Mouse (Mus musculus) G1E-ER4 (cell line): ENCODE results near the gene Rag2. TPM values are rescaled to one million over a fixed set of nuclear protein-coding genes. Genes with fewer than 3 reads are reported as not detected.

Experiments
- GATA1 ChIP-seq: IDR thresholded peaks from one replicate; pipeline ENCODE4 v1.8.0; 2012; ENCODE audit warnings: low read length, inconsistent platforms
- polyA plus RNA-seq: library from polyadenylated mRNA; stranded (reverse); fragments of >175 nt; gene quantifications from 2 replicates; pipeline ENCODE4 v1.2.3, GENCODE M21; 2012

Rag2 gene
- polyA plus RNA-seq: not detected in 2 replicates

GRCm38 (mm10) chr2:101624526-101624925 is at the start of gene Rag2:
Gene Rag2, plus strand, starts transcription at chr2:101624718.
- no peak for TF ChIP-seq GATA1

DNA sequence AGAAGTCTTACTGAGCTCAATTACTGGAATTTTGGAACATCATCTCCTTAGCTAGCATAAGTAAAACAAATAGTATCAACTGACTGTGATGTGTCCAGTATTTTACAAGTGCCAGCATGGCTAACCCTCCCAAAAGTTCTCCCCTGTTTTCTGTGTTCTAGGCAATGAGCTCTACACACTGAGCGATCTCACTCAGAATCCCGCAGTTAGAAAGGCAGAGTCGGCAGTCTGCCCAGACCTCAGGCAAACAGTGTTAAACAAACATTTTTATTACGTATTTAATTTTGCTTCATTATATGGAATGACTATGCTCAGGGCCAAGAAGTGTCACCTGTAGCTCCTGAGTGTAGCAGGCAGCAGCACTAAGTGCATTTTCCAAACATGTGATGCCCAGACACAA is 47.3 kb upstream of the Rag2 start:
- no peak for TF ChIP-seq GATA1

DNA sequence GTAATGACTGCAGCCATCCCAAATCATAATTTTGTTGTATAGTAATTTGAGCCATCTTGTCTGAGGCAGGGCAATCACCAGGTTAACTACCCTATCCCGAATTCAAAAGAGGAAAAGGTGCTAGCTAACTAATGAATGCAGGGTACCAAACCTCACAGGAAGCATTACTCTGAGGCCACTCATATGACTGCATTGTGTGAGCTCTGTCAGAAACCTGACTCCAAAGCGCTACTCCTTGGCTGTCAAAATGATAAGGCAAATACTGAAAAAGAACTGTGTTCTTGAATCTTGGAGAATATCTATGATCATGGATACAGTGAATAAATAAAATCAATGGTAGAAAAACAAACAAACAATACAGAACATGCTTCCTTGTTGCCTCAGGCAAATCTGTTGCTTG is 44.5 kb upstream of the Rag2 start:
- TF ChIP-seq GATA1: no peak

DNA sequence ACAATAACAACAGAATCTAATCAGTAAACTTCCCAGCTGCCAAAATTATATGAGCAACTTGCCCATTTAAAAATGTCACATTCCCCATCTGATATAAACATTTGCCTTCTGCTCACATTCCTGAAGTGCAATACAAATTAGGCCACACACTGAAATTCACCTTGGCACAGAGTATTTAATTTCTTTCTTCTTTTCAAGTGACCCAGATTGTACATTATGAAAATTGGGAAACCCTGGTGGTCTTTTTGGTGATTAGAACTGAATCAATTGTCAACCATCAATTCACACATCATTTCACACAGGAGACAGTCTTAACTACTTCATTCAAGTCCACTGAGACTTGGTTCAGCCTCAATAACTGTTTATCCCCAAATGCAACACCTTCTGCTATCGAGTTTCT is 44.1 kb upstream of the Rag2 start:
- no peak for TF ChIP-seq GATA1

- TF ChIP-seq GATA1: no peak
Observed at GRCm38 (mm10) chr2:101580977-101581376, 43.5 kb upstream of the Rag2 start.

DNA sequence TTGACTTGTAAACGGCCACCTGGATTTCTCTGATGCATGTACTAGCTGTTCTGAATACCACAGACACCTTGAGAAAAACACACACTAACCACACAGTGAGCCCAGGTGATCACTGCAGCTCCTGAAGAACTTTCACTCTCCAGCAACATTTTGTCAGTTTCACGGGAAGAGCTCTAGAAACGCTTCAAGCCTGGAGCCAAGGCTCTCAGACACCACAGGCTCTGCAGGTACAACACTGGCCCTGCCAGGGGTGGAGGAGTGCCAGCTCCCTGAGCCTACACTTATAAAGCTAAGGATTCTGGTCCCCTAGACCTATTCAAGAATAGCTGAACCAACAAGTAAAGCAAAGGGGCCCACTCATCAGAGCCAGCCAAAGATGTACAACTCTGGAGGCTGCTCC is 43.1 kb upstream of the Rag2 start:
- no peak for TF ChIP-seq GATA1

DNA sequence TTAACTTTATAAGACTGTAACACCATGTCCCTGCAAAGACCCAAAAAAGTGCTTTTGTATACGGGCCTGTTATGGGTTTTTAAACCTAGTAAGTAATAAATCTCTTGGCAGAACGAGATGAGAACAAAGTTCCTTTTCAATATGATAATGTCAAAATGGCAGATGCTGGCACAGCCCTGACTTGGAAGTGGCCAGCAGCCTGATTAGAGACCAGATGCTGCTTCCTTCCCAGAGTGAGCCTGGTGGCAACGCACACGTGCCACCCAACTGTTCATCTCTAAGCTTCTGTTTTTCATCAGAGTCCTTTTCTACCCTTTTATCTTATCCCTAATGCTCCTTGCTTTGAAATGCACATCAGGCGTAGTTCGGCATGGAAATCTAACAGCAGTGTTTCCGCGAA is 33.2 kb upstream of the Rag2 start:
- no peak for TF ChIP-seq GATA1

DNA sequence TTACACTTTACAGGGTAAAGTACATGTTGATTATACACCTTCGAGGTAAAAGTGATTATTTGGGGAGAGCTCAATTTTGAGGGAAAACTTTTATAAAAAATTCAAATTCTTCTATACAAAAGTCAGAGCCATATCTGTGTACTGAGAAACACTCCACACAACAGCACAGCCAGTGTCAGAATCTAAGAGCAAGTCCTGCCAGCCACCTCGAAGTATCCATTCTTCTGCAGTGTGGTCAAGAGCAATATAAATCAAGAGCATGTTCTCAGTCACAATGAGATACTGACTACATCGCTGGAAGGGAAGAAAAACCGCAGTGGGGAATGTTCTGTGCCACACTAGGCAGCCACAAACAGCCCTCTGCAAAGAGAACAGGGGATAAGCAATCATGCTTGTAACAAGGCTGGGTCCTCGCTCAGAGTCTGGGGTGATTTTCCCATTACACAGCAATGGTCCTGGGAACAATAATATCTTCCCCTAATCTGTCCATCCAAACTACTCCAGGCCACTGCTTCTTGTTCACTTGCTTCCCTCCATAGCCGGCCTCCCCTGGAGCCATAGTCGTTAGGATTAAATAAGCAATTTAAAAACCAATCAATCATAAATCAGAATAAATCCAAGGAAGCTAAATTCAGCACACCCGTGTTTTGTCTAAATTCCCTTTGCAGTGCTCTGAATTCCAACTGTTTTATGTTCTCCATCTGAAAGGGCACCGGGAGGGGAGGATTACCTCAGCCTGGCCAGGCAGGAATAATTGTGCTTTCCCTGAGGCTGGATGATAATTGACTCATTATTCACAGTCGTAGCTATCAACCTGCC is 32.3 kb upstream of the Rag2 start:
- no peak for TF ChIP-seq GATA1

DNA sequence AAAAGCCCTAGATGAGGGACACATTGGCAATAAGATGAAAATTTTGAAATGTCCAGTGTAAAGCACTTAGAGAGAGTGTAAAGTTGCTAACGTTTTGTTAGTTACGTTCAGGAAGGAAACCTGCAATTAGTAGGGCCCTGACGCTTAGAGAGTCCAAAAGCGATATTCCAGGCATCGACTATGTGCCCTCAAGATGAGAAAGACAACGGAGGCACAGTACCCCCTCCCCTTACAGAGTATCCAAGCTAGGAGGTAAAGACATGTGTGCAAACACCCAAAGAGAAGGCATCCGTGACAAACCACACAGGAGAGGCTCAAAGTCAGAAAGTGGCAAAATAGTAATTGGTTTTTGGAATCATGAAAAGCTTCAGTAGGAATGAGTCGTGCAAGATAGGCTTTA is 31.6 kb upstream of the Rag2 start:
- TF ChIP-seq GATA1: no peak

GRCm38 (mm10) chr2:101594681-101595080 is 29.8 kb upstream of the Rag2 start:
- no peak for TF ChIP-seq GATA1

DNA sequence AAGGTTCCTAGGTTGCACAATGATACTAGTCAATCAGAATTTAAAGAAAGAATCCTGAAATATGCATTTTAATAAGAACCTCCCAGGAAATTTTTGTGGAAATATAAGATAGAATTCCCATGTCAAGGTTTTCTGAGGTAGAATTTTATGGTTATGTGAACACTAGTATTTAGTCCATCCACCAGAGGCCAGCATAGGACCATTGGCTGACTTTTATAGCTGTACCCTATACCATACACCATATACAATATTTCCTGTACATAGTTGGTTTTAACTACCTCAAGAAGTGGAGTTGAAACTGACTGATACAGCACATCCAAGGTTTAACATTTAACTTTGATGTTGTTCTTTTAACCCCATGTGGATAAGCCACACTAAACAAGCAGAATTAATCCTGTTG is 27.3 kb upstream of the Rag2 start:
- no peak for TF ChIP-seq GATA1

DNA sequence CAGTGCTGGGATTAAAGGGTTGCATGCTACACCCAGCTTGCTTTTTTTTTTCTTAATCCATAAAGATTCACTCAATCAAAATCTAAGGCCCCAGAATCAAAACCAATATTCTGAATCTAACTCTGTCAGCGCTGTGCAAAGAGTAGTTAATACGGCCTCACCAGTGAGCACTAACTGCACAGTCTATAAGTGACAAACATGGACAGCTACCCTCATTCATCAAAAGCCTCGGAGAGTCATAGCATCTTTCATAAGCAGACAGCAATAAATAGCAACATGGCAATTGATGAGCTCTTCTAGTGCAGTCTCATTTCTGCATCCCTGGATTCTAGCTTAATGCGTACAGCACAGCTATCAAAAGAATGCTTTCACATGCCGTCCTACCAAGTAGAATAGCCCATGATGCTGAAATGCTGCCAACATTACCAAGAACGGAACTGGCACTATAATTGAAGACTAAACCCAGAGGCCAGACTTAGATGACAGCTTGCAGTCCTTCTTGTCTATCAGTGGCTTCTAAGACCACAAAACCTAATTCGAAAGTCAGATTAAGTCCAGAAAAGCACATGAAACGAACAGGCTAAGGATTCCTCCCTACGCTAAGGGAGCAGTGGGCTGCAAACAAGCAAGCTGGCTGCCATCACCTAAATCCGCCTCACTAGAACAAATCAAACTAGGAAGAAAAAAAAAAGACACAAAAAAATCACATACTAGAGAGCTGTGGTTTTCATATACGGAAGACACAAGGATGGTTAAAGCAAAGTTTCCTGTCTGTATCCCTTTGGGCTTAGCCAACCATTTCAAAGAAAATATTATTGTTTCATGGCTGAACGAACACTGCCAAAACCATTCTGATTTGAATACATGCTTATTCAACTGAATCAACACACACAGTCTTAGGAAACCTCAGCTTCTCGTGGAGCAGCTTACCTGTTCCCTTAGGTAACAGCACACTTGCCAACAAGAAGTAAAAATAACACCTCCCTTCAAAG is 26.0 kb upstream of the Rag2 start:
- TF ChIP-seq GATA1: no peak

GRCm38 (mm10) chr2:101600703-101601102 is 23.8 kb upstream of the Rag2 start:
- no peak for TF ChIP-seq GATA1

GRCm38 (mm10) chr2:101603099-101603498 is 21.4 kb upstream of the Rag2 start:
- no peak for TF ChIP-seq GATA1

GRCm38 (mm10) chr2:101608232-101608894 is 16.2 kb upstream of the Rag2 start:
- TF ChIP-seq GATA1: no peak

DNA sequence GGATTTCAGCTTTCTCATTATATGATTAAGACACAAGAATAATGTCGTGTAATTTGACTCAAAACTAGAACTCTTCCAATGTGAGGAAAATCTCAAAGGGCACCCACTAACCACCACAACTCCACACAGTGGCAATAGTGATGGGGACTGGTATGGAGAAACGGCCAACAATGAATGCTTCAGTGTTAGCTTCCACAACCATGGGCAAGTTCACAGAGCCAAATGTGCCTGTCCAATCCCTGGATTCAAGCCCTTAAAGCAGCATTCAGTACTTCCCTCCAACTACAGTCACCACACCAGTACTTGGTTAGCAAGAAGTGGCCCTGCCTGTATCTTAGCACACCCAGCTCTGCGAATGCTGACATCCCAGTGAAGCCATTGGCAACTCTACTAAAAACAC is 13.7 kb upstream of the Rag2 start:
- TF ChIP-seq GATA1: no peak
